Mouse (Mus musculus): ENCODE data around the gene Ildr2. TPM values are rescaled to one million over a fixed set of nuclear protein-coding genes. Genes with fewer than 3 reads are reported as not detected.

The Ildr2 gene
- polyA plus RNA-seq, 1 experiment = not detected

- H3K4me3 ChIP-seq (replicated peaks) = no peak overlapping the region
- H3K36me3 ChIP-seq (replicated peaks; ENCODE audit: low read length) = no peaks in the 10 kb centered on the region
- no peaks in the 10 kb centered on the region for H3K4me1 ChIP-seq
- no peak for TF ChIP-seq GATA1 (IDR thresholded peaks at IDR 0.05; ENCODE audit: borderline replicate concordance, low read length)
- TF ChIP-seq FLI1 (IDR thresholded peaks at IDR 0.05; ENCODE audit: low read length) = no peak
- H3K27me3 ChIP-seq (replicated peaks) = peaks cover 8% of the 10 kb centered on the region
- no peaks in the 10 kb centered on the region for H3K9me3 ChIP-seq
Observed at GRCm38 (mm10) chr1:166319132-166319698, 65.3 kb downstream of the Ildr2 start.

- TF ChIP-seq FLI1 (IDR thresholded peaks at IDR 0.05; ENCODE audit: low read length) (no peak), GATA1 (IDR thresholded peaks at IDR 0.05; ENCODE audit: borderline replicate concordance, low read length) (no peak)
- Histone ChIP-seq H3K9me3 (no peaks in the 10 kb centered on the region), H3K4me3 (replicated peaks) (no peak overlapping the region), H3K27me3 (replicated peaks) (peaks cover 3% of the 10 kb centered on the region), H3K36me3 (replicated peaks; ENCODE audit: low read length) (no peaks in the 10 kb centered on the region), H3K4me1 (no peaks in the 10 kb centered on the region)
Observed at GRCm38 (mm10) chr1:166326421-166326820, 72.5 kb downstream of the Ildr2 start.

GRCm38 (mm10) chr1:166330752-166331151, 76.8 kb downstream of the Ildr2 start:
- no peaks in the 10 kb centered on the region for H3K4me1 ChIP-seq
- H3K4me3 ChIP-seq (replicated peaks) = no peak overlapping the region
- H3K36me3 ChIP-seq (replicated peaks; ENCODE audit: low read length) = no peaks in the 10 kb centered on the region
- peaks cover 2% of the 10 kb centered on the region for H3K27me3 ChIP-seq (replicated peaks)
- peaks cover 9% of the 10 kb centered on the region; the same call in 1 of the 2 replicates for H3K9me3 ChIP-seq
- TF ChIP-seq GATA1 (IDR thresholded peaks at IDR 0.05; ENCODE audit: borderline replicate concordance, low read length) (no peak), FLI1 (IDR thresholded peaks at IDR 0.05; ENCODE audit: low read length) (no peak)

GRCm38 (mm10) chr1:166339110-166339509, 85.2 kb downstream of the Ildr2 start:
- Histone ChIP-seq H3K4me3 (replicated peaks) (peak overlapping the region; percentile 33), H3K36me3 (replicated peaks; ENCODE audit: low read length) (no peaks in the 10 kb centered on the region), H3K27me3 (replicated peaks) (peaks cover 2% of the 10 kb centered on the region), H3K4me1 (no peaks in the 10 kb centered on the region), H3K9me3 (peaks cover 7% of the 10 kb centered on the region; the same call in 1 of the 2 replicates)
- no peak for TF ChIP-seq FLI1 (IDR thresholded peaks at IDR 0.05; ENCODE audit: low read length)
- TF ChIP-seq GATA1 (IDR thresholded peaks at IDR 0.05; ENCODE audit: borderline replicate concordance, low read length) = no peak

GRCm38 (mm10) chr1:166342060-166342459, 88.1 kb downstream of the Ildr2 start:
- TF ChIP-seq GATA1 (IDR thresholded peaks at IDR 0.05; ENCODE audit: borderline replicate concordance, low read length) = no peak
- TF ChIP-seq FLI1 (IDR thresholded peaks at IDR 0.05; ENCODE audit: low read length) = no peak
- no peaks in the 10 kb centered on the region for H3K36me3 ChIP-seq (replicated peaks; ENCODE audit: low read length)
- H3K4me3 ChIP-seq (replicated peaks) = no peak overlapping the region
- peaks cover 3% of the 10 kb centered on the region for H3K27me3 ChIP-seq (replicated peaks)
- H3K9me3 ChIP-seq = peaks cover 3% of the 10 kb centered on the region; the same call in 1 of the 2 replicates
- no peaks in the 10 kb centered on the region for H3K4me1 ChIP-seq

- H3K4me1 ChIP-seq = no peaks in the 10 kb centered on the region
- H3K27me3 ChIP-seq (replicated peaks) = peaks cover 3% of the 10 kb centered on the region
- H3K4me3 ChIP-seq (replicated peaks) = no peak overlapping the region
- H3K36me3 ChIP-seq (replicated peaks; ENCODE audit: low read length) = no peaks in the 10 kb centered on the region
- peaks cover 4% of the 10 kb centered on the region; the same call in 1 of the 2 replicates for H3K9me3 ChIP-seq
- TF ChIP-seq GATA1 (IDR thresholded peaks at IDR 0.05; ENCODE audit: borderline replicate concordance, low read length) (no peak), FLI1 (IDR thresholded peaks at IDR 0.05; ENCODE audit: low read length) (no peak)
Observed at GRCm38 (mm10) chr1:166342539-166342938, 88.6 kb downstream of the Ildr2 start.

- H3K36me3 ChIP-seq (replicated peaks; ENCODE audit: low read length) = no peaks in the 10 kb centered on the region
- no peaks in the 10 kb centered on the region for H3K4me1 ChIP-seq
- H3K27me3 ChIP-seq (replicated peaks) = peaks cover 3% of the 10 kb centered on the region
- H3K4me3 ChIP-seq (replicated peaks) = no peak overlapping the region
- TF ChIP-seq GATA1 (IDR thresholded peaks at IDR 0.05; ENCODE audit: borderline replicate concordance, low read length) (no peak), FLI1 (IDR thresholded peaks at IDR 0.05; ENCODE audit: low read length) (no peak)
- H3K9me3 ChIP-seq = peaks cover 4% of the 10 kb centered on the region; the same call in 1 of the 2 replicates
Observed at GRCm38 (mm10) chr1:166343586-166343985, 89.6 kb downstream of the Ildr2 start.

- Histone ChIP-seq H3K4me3 (replicated peaks) (no peak overlapping the region), H3K36me3 (replicated peaks; ENCODE audit: low read length) (no peaks in the 10 kb centered on the region), H3K27me3 (replicated peaks) (peaks cover 1% of the 10 kb centered on the region), H3K4me1 (no peaks in the 10 kb centered on the region), H3K9me3 (peaks cover 4% of the 10 kb centered on the region; the same call in 1 of the 2 replicates)
- TF ChIP-seq GATA1 (IDR thresholded peaks at IDR 0.05; ENCODE audit: borderline replicate concordance, low read length) (no peak), FLI1 (IDR thresholded peaks at IDR 0.05; ENCODE audit: low read length) (no peak)
Observed at GRCm38 (mm10) chr1:166344300-166345077, 90.5 kb downstream of the Ildr2 start.

GRCm38 (mm10) chr1:166345602-166346001, 91.7 kb downstream of the Ildr2 start:
- H3K9me3 ChIP-seq = peaks cover 12% of the 10 kb centered on the region
- H3K4me3 ChIP-seq (replicated peaks) = no peak overlapping the region
- TF ChIP-seq GATA1 (IDR thresholded peaks at IDR 0.05; ENCODE audit: borderline replicate concordance, low read length) (no peak), FLI1 (IDR thresholded peaks at IDR 0.05; ENCODE audit: low read length) (no peak)
- no peaks in the 10 kb centered on the region for H3K36me3 ChIP-seq (replicated peaks; ENCODE audit: low read length)
- H3K27me3 ChIP-seq (replicated peaks) = peaks cover 1% of the 10 kb centered on the region
- H3K4me1 ChIP-seq = no peaks in the 10 kb centered on the region

- Histone ChIP-seq H3K4me3 (replicated peaks) (no peak overlapping the region), H3K4me1 (no peaks in the 10 kb centered on the region), H3K9me3 (peaks cover 16% of the 10 kb centered on the region), H3K36me3 (replicated peaks; ENCODE audit: low read length) (no peaks in the 10 kb centered on the region), H3K27me3 (replicated peaks) (peaks cover 1% of the 10 kb centered on the region)
- no peak for TF ChIP-seq GATA1 (IDR thresholded peaks at IDR 0.05; ENCODE audit: borderline replicate concordance, low read length)
- TF ChIP-seq FLI1 (IDR thresholded peaks at IDR 0.05; ENCODE audit: low read length) = no peak
Observed at GRCm38 (mm10) chr1:166346906-166347305, 93.0 kb downstream of the Ildr2 start.

Data from megakaryocyte, embryonic 14.5 days (primary cell).